Mouse (Mus musculus): Measurements from ENCODE around the gene Rab40c.

GRCm38 (mm10) chr17:25881691-25882090 is 37.8 kb downstream of the Rab40c start:
- TF ChIP-seq CTCF (IDR thresholded peaks at IDR 0.05; ENCODE audit: insufficient read depth, low read depth, low read length) = no peak
- no peak for TF ChIP-seq POLR2A (IDR thresholded peaks at IDR 0.05; ENCODE audit: insufficient read depth, low read depth, low read length)

Data from olfactory bulb, adult 2 months (tissue).